Mouse (Mus musculus) liver, embryonic 14.5 days (tissue): ENCODE results near the gene Sccpdh. TPM values are rescaled to one million over a fixed set of nuclear protein-coding genes. Genes with fewer than 3 reads are reported as not detected.
A peak's percentile ranks its signal among the peaks of the same experiment; 100 is the strongest.

ENCODE experiments used
- ATAC-seq: fragments of 200-750 bp; cut with Nextera tagmentation; 2 replicates; pipeline ENCODE4 v1.8.0; 2017; ENCODE audit warnings: moderate number of reproducible peaks, mild to moderate bottlenecking, moderate library complexity; ENCODE audit not compliant: insufficient read depth
- DNase-seq, 3 experiments: peaks; one replicate each; pipeline ENCODE4 v3.0.0-alpha.2; 2012 to 2013; ENCODE audit warnings: low read depth in 3 of 3, low spot score in 3 of 3
- H3K27ac ChIP-seq: fragments of 300-500 bp; sonication (generic); 2 replicates; pipeline ENCODE4 v1.5.1; 2014; ENCODE audit warnings: moderate library complexity, mild to moderate bottlenecking, control low read depth, inconsistent platforms
- H3K27me3 ChIP-seq: fragments of 300-500 bp; sonication (generic); 2 replicates; pipeline ENCODE4 v1.6.1; 2014; ENCODE audit warnings: mild to moderate bottlenecking, low read length, moderate library complexity; ENCODE audit not compliant: control insufficient read depth, insufficient read depth
- H3K36me3 ChIP-seq: fragments of 300-500 bp; sonication (generic); replicated peaks from 2 replicates; pipeline ENCODE4 v1.6.1; 2014; ENCODE audit warnings: low read depth; ENCODE audit not compliant: control insufficient read depth, insufficient read depth
- H3K4me1 ChIP-seq, 2 experiments: fragments of 200-500 bp in 1 of 2; fragments of 300-500 bp in 1 of 2; sonication (generic) in 1 of 2; replicated peaks; 2 replicates each; pipeline ENCODE4 v1.6.1; 2012 to 2014; ENCODE audit warnings: antibody characterized with exemption in 1 of 2, inconsistent platforms in 1 of 2, low read length in 1 of 2; ENCODE audit not compliant: control insufficient read depth in 2 of 2, insufficient read depth in 2 of 2
- H3K4me2 ChIP-seq: fragments of 300-500 bp; sonication (generic); 2 replicates; pipeline ENCODE4 v1.6.1; 2014; ENCODE audit warnings: low read depth, mild to moderate bottlenecking, control low read depth, moderate library complexity
- H3K4me3 ChIP-seq, 2 experiments: fragments of 200-500 bp in 1 of 2; fragments of 300-500 bp in 1 of 2; sonication (generic) in 1 of 2; 2 replicates each; pipeline ENCODE4 v1.5.1; 2012 to 2014; ENCODE audit warnings: low read depth in 2 of 2, low read length in 2 of 2, mild to moderate bottlenecking in 2 of 2, control low read depth in 1 of 2, inconsistent platforms in 1 of 2, moderate library complexity in 1 of 2; ENCODE audit not compliant: insufficient read depth in 1 of 2
- H3K9ac ChIP-seq: fragments of 300-500 bp; sonication (generic); replicated peaks from 2 replicates; pipeline ENCODE4 v1.6.1; 2014; ENCODE audit warnings: mild to moderate bottlenecking, control low read depth, moderate library complexity
- H3K9me3 ChIP-seq: fragments of 300-500 bp; sonication (generic); 2 replicates; pipeline ENCODE4 v1.6.1; 2016; ENCODE audit warnings: low read length, mixed read lengths; ENCODE audit not compliant: control insufficient read depth
- CTCF ChIP-seq: IDR thresholded peaks from 2 replicates; pipeline ENCODE4 v1.5.1; 2016; ENCODE audit warnings: antibody characterized with exemption, low read depth, control low read depth
- EP300 ChIP-seq: IDR thresholded peaks from 2 replicates; pipeline ENCODE4 v1.6.1; 2016; ENCODE audit warnings: antibody characterized with exemption, low read depth
- WGBS: fragments of 180-500 bp; shearing (Covaris S2); extraction: QIAGEN DNeasy Blood & Tissue Kit; methylation state at CpG from one replicate; pipeline ENCODE4 v1.1.7; 2014; ENCODE audit not compliant: insufficient replicate concordance; 5-methylcytosine and 5-hydroxymethylcytosine counted together
- polyA plus RNA-seq, 2 experiments: library from polyadenylated mRNA; depleted of rRNA in 1 of 2; stranded (reverse) in 1 of 2; unstranded in 1 of 2; fragments of >200 nt; fragmentation: Nextera tagmentation in 1 of 2; extraction: Ambion mirVana in 1 of 2; gene quantifications; 2 replicates each; pipeline versions ENCODE4 v1.2.1 to v1.2.3; 2012 to 2014

Gene Sccpdh
- polyA plus RNA-seq, 2 experiments, result 4.0 to 7.8 TPM

GRCm38 (mm10) chr1:179649324-179649723, 18.7 kb upstream of the Sccpdh start:
- ATAC-seq, result peak; percentile 62
- Histone ChIP-seq H3K27ac (no peak overlapping the region), H3K4me2 (no peak overlapping the region), H3K9me3 (no peaks in the 10 kb centered on the region), H3K4me3 (no peak overlapping the region), H3K36me3 (no peaks in the 10 kb centered on the region), H3K27me3 (no peaks in the 10 kb centered on the region), H3K4me1 (peaks cover 3 to 7% of the 10 kb centered on the region in 2 experiments), H3K9ac (no peak overlapping the region)
- DNase-seq, result no peak
- WGBS, result 16% methylated on average over 3 of the region's 3 CpGs
- TF ChIP-seq EP300 (peak; percentile 57), CTCF (no peak)

- 18% methylated on average over 4 of the region's 4 CpGs for WGBS
- ATAC-seq (no peak), DNase-seq (no peak)
- Histone ChIP-seq H3K9me3 (no peaks in the 10 kb centered on the region), H3K4me3 (no peak overlapping the region), H3K27me3 (no peaks in the 10 kb centered on the region), H3K9ac (no peak overlapping the region), H3K27ac (no peak overlapping the region), H3K4me1 (peaks cover 3 to 7% of the 10 kb centered on the region in 2 experiments), H3K4me2 (no peak overlapping the region), H3K36me3 (no peaks in the 10 kb centered on the region)
- TF ChIP-seq EP300 (no peak), CTCF (no peak)
These were observed 17.7 kb upstream of the Sccpdh start for GRCm38 (mm10) chr1:179650284-179650683.

- ATAC-seq, result no peak
- 81% methylated on average over 5 of the region's 5 CpGs for WGBS
These were observed 16.8 kb upstream of the Sccpdh start for GRCm38 (mm10) chr1:179651224-179651623.

GRCm38 (mm10) chr1:179663065-179663464, 4.9 kb upstream of the Sccpdh start:
- WGBS, result 70% methylated on average over 5 of the region's 5 CpGs

More at GRCm38 (mm10) chr1:179651224-179651623, 16.8 kb upstream of the Sccpdh start:
- no peak overlapping the region for H3K9ac ChIP-seq
- H3K4me2 ChIP-seq, result no peak overlapping the region
- H3K4me1 ChIP-seq, result peaks cover 3 to 7% of the 10 kb centered on the region in 2 experiments
- H3K27ac ChIP-seq, result no peak overlapping the region
- no peaks in the 10 kb centered on the region for H3K9me3 ChIP-seq
- no peak for DNase-seq
- no peaks in the 10 kb centered on the region for H3K36me3 ChIP-seq
- no peaks in the 10 kb centered on the region for H3K27me3 ChIP-seq
- TF ChIP-seq EP300, result no peak
- no peak for TF ChIP-seq CTCF
- no peak overlapping the region for H3K4me3 ChIP-seq

GRCm38 (mm10) chr1:179664309-179664930, 3.6 kb upstream of the Sccpdh start:
- 61% methylated on average over 4 of the region's 4 CpGs for WGBS
- Histone ChIP-seq H3K4me2 (no peak overlapping the region), H3K4me1 (0 out of 4 replicates have a peak, but pooled peaks cover 0 to 2% of the 10 kb centered on the region in 2 experiments), H3K9ac (no peak overlapping the region), H3K27ac (no peak overlapping the region), H3K9me3 (no peaks in the 10 kb centered on the region), H3K4me3 (no peak overlapping the region), H3K36me3 (no peaks in the 10 kb centered on the region), H3K27me3 (peaks cover 25% of the 10 kb centered on the region)
- TF ChIP-seq CTCF, result no peak
- no peak for TF ChIP-seq EP300
- ATAC-seq (no peak), DNase-seq (no peak)

More at GRCm38 (mm10) chr1:179663065-179663464, 4.9 kb upstream of the Sccpdh start:
- no peak for ATAC-seq
- Histone ChIP-seq H3K27me3 (peaks cover 11% of the 10 kb centered on the region), H3K27ac (no peak overlapping the region), H3K9me3 (no peaks in the 10 kb centered on the region), H3K4me3 (no peak overlapping the region), H3K9ac (no peak overlapping the region), H3K4me1 (no peaks in the 10 kb centered on the region), H3K4me2 (no peak overlapping the region), H3K36me3 (no peaks in the 10 kb centered on the region)
- no peak for DNase-seq
- TF ChIP-seq CTCF (no peak), EP300 (no peak)
